Mouse (Mus musculus) thymus, adult 2 months (tissue): ENCODE measurements at regions not wholly inside any gene's neighbourhood (a gene's known extent, or its start where the extent isn't known, plus 50 kb on each side); places are given as distances from the start of the nearest gene placed in this dataset.

ENCODE experiments used
- DNase-seq: peaks from one replicate; pipeline ENCODE4 v3.0.0; 2021
- H3K27ac ChIP-seq: fragments of 200-500 bp; 2 replicates; pipeline ENCODE4 v1.5.1; 2012; ENCODE audit warnings: low read length, control low read depth; ENCODE audit not compliant: control insufficient read depth, insufficient read depth
- H3K27me3 ChIP-seq: fragments of 200-500 bp; 2 replicates; pipeline ENCODE4 v1.6.1; 2012; ENCODE audit warnings: mild to moderate bottlenecking, low read length, moderate library complexity, mixed read lengths; ENCODE audit not compliant: control insufficient read depth, insufficient read depth
- H3K36me3 ChIP-seq: fragments of 200-500 bp; 2 replicates; pipeline ENCODE4 v1.6.1; 2012; ENCODE audit warnings: mild to moderate bottlenecking, low read length, moderate library complexity; ENCODE audit not compliant: control insufficient read depth, insufficient read depth
- H3K4me1 ChIP-seq: fragments of 200-500 bp; replicated peaks from 2 replicates; pipeline ENCODE4 v1.6.1; 2012; ENCODE audit warnings: low read length; ENCODE audit not compliant: control insufficient read depth, insufficient read depth
- H3K4me3 ChIP-seq: fragments of 200-500 bp; 2 replicates; pipeline ENCODE4 v1.5.1; 2012; ENCODE audit warnings: mild to moderate bottlenecking, low read length, control low read depth, moderate library complexity; ENCODE audit not compliant: control insufficient read depth, insufficient read depth
- CTCF ChIP-seq: fragments of 200-500 bp; IDR thresholded peaks from 2 replicates; pipeline ENCODE4 v1.5.1; 2012; ENCODE audit warnings: mild to moderate bottlenecking, control low read depth, low read length, moderate library complexity, borderline replicate concordance; ENCODE audit not compliant: control insufficient read depth, poor library complexity, insufficient read depth; ENCODE audit errors: extremely low read depth
- POLR2A ChIP-seq: fragments of 200-500 bp; IDR thresholded peaks from 2 replicates; pipeline ENCODE4 v1.6.1; 2012; ENCODE audit warnings: mild to moderate bottlenecking, low read length, control low read depth, moderate library complexity; ENCODE audit not compliant: control insufficient read depth, poor library complexity, insufficient read depth; ENCODE audit errors: extremely low read depth
- WGBS: fragments of 180-500 bp; shearing (Covaris S2); methylation state at CpG from one replicate; pipeline ENCODE4 v1.1.7; 2018; 5-methylcytosine and 5-hydroxymethylcytosine counted together

DNA sequence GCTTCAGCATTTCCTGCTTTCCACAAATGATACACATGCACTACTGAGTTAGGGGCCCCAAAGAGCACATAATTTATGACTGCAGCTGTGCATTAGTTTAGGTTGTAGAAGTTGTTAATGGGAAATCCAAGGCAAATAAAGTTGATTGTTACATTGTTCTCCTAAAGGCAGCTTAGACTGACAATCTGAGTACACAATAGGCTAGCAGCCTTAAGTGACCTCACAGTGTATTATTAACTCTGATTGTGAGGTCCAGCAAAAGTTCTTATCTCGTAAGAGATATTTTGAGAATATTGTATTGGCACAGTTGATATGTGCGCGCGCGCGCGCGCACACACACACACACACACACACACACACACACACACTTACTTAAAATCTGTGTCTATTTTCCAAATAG is 70.5 kb upstream of the Yae1d1 start:
- DNase-seq = no peak
- Histone ChIP-seq H3K4me3 (no peak overlapping the region), H3K27me3 (no peaks in the 10 kb centered on the region), H3K36me3 (no peaks in the 10 kb centered on the region), H3K4me1 (no peaks in the 10 kb centered on the region), H3K27ac (no peak overlapping the region)
- TF ChIP-seq CTCF (no peak), POLR2A (no peak)
- WGBS = 97% methylated on average over 8 of the region's 8 CpGs

DNA sequence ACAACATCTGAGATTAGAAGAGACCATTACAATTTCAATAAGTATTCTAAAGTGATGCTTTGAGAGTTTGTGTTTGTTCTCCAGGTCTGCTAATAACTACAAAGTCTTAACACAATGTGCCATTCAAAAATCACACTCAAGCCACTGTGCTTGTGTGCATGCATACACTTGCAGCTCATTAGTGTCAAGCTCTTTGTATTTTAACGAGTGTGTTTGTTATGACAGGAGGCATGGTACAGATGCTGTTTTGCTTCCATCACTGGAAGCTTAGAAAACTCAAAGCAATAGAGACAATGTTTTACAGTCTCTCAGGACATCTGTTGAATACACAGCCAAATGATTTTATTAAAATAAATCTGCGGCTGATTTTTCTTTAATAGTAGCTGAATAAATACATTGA is 67.1 kb upstream of the Yae1d1 start:
- 94% methylated on average over 2 of the region's 2 CpGs for WGBS
- H3K4me1 ChIP-seq = no peaks in the 10 kb centered on the region
- no peaks in the 10 kb centered on the region for H3K27me3 ChIP-seq
- no peak overlapping the region for H3K4me3 ChIP-seq
- TF ChIP-seq CTCF (no peak), POLR2A (no peak)
- no peak for DNase-seq
- no peaks in the 10 kb centered on the region for H3K36me3 ChIP-seq
- no peak overlapping the region for H3K27ac ChIP-seq

DNA sequence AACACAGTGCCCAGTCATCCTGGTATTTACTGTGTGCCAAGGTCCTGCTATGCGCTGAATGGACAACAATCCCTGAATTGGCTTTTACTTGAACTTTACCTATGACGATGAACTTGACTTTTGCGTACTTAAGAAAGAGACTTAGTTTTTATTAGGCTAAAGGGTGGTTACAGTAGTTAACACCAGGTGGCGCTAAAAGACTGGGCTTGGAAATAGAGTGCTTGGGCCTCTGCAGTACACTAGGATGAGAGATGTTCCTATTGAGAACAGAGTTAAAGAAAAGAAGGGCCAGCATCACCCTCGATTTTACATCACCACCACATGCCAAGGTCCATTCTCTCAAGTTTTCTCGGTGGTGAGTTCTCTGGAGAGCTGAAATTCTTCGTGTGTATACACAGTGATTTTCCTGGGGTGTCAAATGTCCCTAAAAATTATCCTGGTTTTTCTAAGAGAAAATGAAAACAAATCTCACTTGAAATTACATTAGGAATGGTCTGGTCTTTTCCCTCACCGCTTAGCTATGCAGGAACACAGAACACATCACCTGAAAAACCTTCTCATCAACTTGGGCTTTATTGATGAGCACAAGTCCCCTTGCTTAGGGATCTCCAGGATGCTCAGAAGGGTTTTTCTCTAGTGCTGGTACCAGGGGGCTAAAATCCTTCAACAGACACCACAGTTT is 64.2 kb upstream of the Yae1d1 start:
- 32% methylated on average over 8 of the region's 8 CpGs for WGBS
- TF ChIP-seq POLR2A (no peak), CTCF (no peak)
- no peak overlapping the region for H3K4me3 ChIP-seq
- no peaks in the 10 kb centered on the region for H3K36me3 ChIP-seq
- H3K4me1 ChIP-seq = no peaks in the 10 kb centered on the region
- H3K27me3 ChIP-seq = no peaks in the 10 kb centered on the region
- no peak overlapping the region for H3K27ac ChIP-seq
- peak; percentile 15 for DNase-seq

DNA sequence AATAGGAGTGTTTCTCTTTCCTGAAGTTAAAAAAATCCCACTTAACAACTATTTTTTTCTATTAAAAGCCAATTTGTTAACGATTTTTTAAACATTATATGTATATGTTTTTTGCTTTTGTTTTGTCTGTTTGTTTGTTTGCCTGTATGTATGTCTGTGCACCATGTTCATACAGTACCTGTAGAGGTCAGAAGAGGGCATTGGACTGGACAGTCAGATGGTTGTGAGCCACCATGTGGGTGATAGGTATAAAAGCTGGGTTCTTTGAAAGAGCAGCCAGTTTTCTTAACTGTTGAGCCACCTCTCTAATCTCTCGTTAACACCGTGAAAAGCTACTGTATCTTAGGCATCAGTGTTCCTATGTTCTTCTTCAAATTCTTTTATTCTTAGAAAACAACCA is 63.7 kb upstream of the Yae1d1 start:
- Histone ChIP-seq H3K4me3 (no peak overlapping the region), H3K36me3 (no peaks in the 10 kb centered on the region), H3K27ac (no peak overlapping the region), H3K27me3 (no peaks in the 10 kb centered on the region), H3K4me1 (no peaks in the 10 kb centered on the region)
- WGBS = 75% methylated on average over 3 of the region's 3 CpGs
- DNase-seq = no peak
- TF ChIP-seq CTCF = no peak

DNA sequence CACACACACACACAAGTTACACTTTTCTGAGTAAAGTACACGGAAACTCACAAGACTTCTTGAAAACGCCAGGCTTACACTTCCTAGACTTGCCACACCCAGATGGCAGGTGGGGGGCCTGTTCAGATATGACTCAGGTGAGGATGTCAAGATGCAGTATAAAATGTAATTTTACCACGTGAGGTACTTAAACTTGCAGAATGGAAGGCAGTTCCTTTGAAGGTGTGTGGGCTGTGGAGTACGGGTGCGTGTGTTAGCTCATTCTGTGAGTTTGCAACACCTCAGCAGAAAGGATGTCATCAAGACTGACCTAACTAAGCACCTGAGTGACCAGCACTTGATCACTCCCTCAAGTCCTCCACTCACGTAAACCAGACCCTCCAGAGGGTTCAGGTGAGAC is 50.0 kb upstream of the Yae1d1 start:
- Histone ChIP-seq H3K4me1 (no peaks in the 10 kb centered on the region), H3K4me3 (no peak overlapping the region), H3K36me3 (no peaks in the 10 kb centered on the region), H3K27ac (no peak overlapping the region), H3K27me3 (no peaks in the 10 kb centered on the region)
- TF ChIP-seq CTCF (no peak), POLR2A (no peak)
- no peak for DNase-seq
- 94% methylated on average over 6 of the region's 6 CpGs for WGBS
